Mouse (Mus musculus) left cerebral cortex, postnatal 14 days (tissue): Measurements from ENCODE around the gene Tgfbr1. TPM values are rescaled to one million over a fixed set of nuclear protein-coding genes. Genes with fewer than 3 reads are reported as not detected.

Experiments
- DNase-seq, 2 experiments: peaks; one replicate each; pipeline ENCODE4 v3.0.0; 2021 to 2022; ENCODE audit warnings: low spot score in 2 of 2, mixed read lengths in 1 of 2
- intact Hi-C: fragments of 180-260 bp; cut with DNase I; formaldehyde crosslinking; loops from one replicate; pipeline ENCODE4 v1.15.1; 2025
- total RNA-seq, 2 experiments: library from RNA; stranded (reverse); gene quantifications; 2 replicates each; pipeline ENCODE4 v1.2.3; 2021

Tgfbr1 gene
- total RNA-seq, 2 experiments from 2014 or later: 16.8 to 19.3 TPM

- intact Hi-C loops: no loop called here
- no peak for DNase-seq
These were observed 96.1 kb downstream of the Tgfbr1 start for GRCm38 (mm10) chr4:47449116-47449515.

DNA sequence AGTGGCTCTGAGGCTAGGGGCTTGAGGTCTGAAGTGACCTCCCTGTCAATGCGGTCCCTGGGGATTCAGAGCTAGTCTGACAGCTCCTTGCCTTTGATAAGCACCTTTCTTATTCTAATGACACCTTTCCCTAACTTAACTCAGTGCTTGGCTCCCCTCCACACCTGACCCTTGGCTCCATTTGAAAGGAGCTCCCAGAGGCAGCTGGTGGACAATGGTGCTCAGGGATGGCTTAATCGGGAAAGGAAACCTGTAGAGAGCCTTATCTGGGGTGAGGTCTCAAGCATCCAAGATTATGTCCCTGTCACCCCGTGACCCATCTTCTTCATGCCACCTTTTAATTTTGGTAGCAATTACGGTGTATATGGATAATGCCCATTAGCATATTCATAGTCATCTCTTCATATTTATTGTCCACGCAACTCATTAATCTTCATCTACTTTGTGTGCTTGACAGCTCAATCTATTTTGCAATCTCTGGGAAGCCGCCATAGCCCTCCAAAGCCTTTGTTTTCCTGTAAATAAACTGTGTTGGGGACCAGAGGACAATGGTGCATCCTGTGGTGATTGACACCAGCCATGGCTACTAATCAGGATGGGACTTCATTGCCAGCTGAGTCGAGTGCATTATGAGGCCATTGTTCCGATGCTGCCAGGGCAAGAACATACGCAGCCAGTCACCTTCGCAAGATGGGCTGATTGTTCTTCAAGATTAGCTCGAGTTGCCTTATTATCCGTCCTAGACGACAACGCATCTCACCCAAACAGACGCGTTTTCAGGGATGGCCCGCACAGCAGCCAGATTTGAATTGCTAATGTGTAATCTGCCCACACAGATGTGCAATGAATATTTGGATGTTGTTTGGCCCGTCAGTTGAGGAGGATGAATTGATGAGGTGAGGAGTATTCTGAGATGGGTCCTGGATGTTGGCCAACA, 96.8 kb downstream of the Tgfbr1 start:
- intact Hi-C loops: no loop called here
- DNase-seq: no peak

Other genes starting within 250 kb of the Tgfbr1 start
- 10 to 100 TPM in 1 of 2 experiments, 1 to 10 TPM in 1; 9.0 to 13.0 TPM for gene Col15a1, start 145.1 kb upstream of the Tgfbr1 start, total RNA-seq
- 100 to 1,000 TPM; 139 to 152 TPM for gene Alg2, start 121.1 kb downstream of the Tgfbr1 start, total RNA-seq
- 10 to 100 TPM; 50.7 to 52.0 TPM for gene Sec61b, start 121.4 kb downstream of the Tgfbr1 start, total RNA-seq